Comparison of ENCODE assay signal across 1 mouse cellular context in genomic region chr7:30649591-30650540, GRCm38 (mm10).
TF ChIP-seq lines count a peak whose summit lies in the region.

Rbm42 (minus strand) TSS chr7:30650317.

TF ChIP-seq in MEL, 35 proteins besides CTCF, POLR2A, EP300 and RAD21 (continued from another document):
- TF ChIP-seq NRF1 (IDR thresholded peaks at IDR 0.05; ENCODE audit: insufficient read depth, low read depth, low read length, poor library complexity, severe bottlenecking) = peak; percentile 55; the same call in 1 of the 2 replicates
